In the genomic region with DNA sequence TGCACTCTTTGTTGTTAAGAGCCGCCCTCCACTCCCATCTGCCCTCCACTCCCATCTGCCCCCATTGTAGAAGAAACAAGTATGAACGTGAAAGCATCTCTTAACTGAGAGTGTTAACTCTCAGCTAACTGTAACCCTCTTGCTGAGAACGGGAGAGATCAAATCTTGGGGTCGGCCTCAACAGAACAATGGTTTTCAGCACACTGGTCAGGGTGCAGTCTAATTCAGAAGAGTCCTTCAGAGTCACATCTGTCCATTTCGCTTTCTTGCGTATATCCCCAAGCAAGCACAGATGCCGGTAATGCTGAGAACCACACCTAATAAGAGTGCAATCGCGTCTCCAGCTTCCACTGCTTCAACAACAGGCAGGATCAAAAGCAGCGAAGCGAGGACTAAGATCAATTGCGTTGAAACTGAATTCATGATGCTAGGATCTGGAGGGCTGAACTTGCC, we compare ENCODE assay signal across 8 mouse cellular contexts. TPM values are rescaled to one million over a fixed set of nuclear protein-coding genes. Genes with fewer than 3 reads are reported as not detected.
DNase-seq lines count a peak whose midpoint lies in the region; ATAC-seq lines count a peak whose summit lies in the region.

No protein-coding gene starts in this region.

- H3K4me3 ChIP-seq in heart, embryonic 12.5 days, result peak overlapping the region; percentile 31
- H3K4me3 ChIP-seq in embryonic facial prominence, embryonic 13.5 days, result peak overlapping the region; percentile 61

- H3K4me2 ChIP-seq in heart, embryonic 12.5 days, result peak overlapping the region; percentile 70
- peak overlapping the region; percentile 62 for H3K4me2 ChIP-seq in embryonic facial prominence, embryonic 13.5 days

- H3K27ac ChIP-seq in heart, embryonic 12.5 days (ENCODE audit: poor library complexity, severe bottlenecking), result peak overlapping the region; percentile 1; the same call in 1 of the 2 replicates
- H3K27ac ChIP-seq in embryonic facial prominence, embryonic 13.5 days, result peak overlapping the region; percentile 24; the same call in 1 of the 2 replicates

- H3K9me3 ChIP-seq in heart, embryonic 12.5 days (replicated peaks), result no peaks in the 10 kb centered on the region
- no peaks in the 10 kb centered on the region for H3K9me3 ChIP-seq in embryonic facial prominence, embryonic 13.5 days

- no peak for DNase-seq in heart, postnatal 25 days (ENCODE audit: low spot score)
- DNase-seq in Muller cell, postnatal 12 days (ENCODE audit: inconsistent ontology term), result peak; percentile 33
- DNase-seq in induced T-regulatory cell, adult 2 months (ENCODE audit: low read depth), result peak; percentile 25
- peak; percentile 13 for DNase-seq in lung, postnatal 36 days
- DNase-seq in thymus, postnatal 14 days, result peak; percentile 21
- no peak for DNase-seq in frontal cortex, postnatal 25 days (ENCODE audit: low spot score in 2 of 2)

- intact Hi-C loops in heart, postnatal 25 days (cut with DNase I), result loop anchor here (2.0 to 5.0 kb wide), 3 partner anchors 32 to 263 kb away; partner anchors contain the start of genes Bmt2, Gpr85 and Tmem168

- H3K9ac ChIP-seq in heart, embryonic 12.5 days, result peak overlapping the region; percentile 36
- H3K9ac ChIP-seq in embryonic facial prominence, embryonic 13.5 days, result peak overlapping the region; percentile 61

- H3K4me1 ChIP-seq in heart, embryonic 12.5 days (replicated peaks), result peaks cover 7% of the 10 kb centered on the region
- peaks cover 9% of the 10 kb centered on the region for H3K4me1 ChIP-seq in embryonic facial prominence, embryonic 13.5 days

- ATAC-seq in heart, embryonic 12.5 days (ENCODE audit: insufficient number of reproducible peaks, low FRiP score), result no peak
- no peak for ATAC-seq in embryonic facial prominence, embryonic 13.5 days (ENCODE audit: insufficient number of reproducible peaks, insufficient read depth, low FRiP score, low TSS enrichment, low read depth)

- 51% methylated on average over 12 of the region's 12 CpGs for WGBS in heart, embryonic 12.5 days
- 38% methylated on average over 12 of the region's 12 CpGs for WGBS in embryonic facial prominence, embryonic 13.5 days

- peaks cover 13% of the 10 kb centered on the region for H3K36me3 ChIP-seq in heart, embryonic 12.5 days
- no peaks in the 10 kb centered on the region for H3K36me3 ChIP-seq in embryonic facial prominence, embryonic 13.5 days

- H3K27me3 ChIP-seq in heart, embryonic 12.5 days (replicated peaks), result no peaks in the 10 kb centered on the region
- H3K27me3 ChIP-seq in embryonic facial prominence, embryonic 13.5 days, result no peaks in the 10 kb centered on the region

RNA-seq across cellular contexts. Expression of gene 2610001J05Rik, which starts 1.0 kb away (rescaled TPM):
- 117 and 121 TPM in 2 replicates for polyA plus RNA-seq in heart, embryonic 12.5 days (2016; fragmentation: Nextera tagmentation; extraction: Ambion mirVana)
- 10 to 100 TPM; 40.9 to 44.3 TPM for total RNA-seq in heart, postnatal 25 days (2021)
- polyA plus RNA-seq in embryonic facial prominence, embryonic 13.5 days (2015; fragmentation: Nextera tagmentation; extraction: Ambion mirVana), result 117 and 125 TPM in 2 replicates

RNA-seq across cellular contexts. Expression of gene Gpr85, which starts 30.6 kb away (rescaled TPM):
- polyA plus RNA-seq in heart, embryonic 12.5 days (2016; fragmentation: Nextera tagmentation; extraction: Ambion mirVana), result 6.9 and 7.7 TPM in 2 replicates
- under 1 TPM; 0.11 to 0.47 TPM for total RNA-seq in heart, postnatal 25 days (2021)
- 5.9 and 6.5 TPM in 2 replicates for polyA plus RNA-seq in embryonic facial prominence, embryonic 13.5 days (2015; fragmentation: Nextera tagmentation; extraction: Ambion mirVana)

Comparison
In these comparisons a context has a peak if more than half of its experiments do, and no peak if none do; other contexts are left out.
1. DNase-seq: peak in Muller cell, postnatal 12 days (single experiment), induced T-regulatory cell, adult 2 months (single experiment), lung, postnatal 36 days (single experiment) and thymus, postnatal 14 days (single experiment); none in heart, postnatal 25 days (single experiment) and frontal cortex, postnatal 25 days (0 of 2).